Mouse (Mus musculus) thymus, postnatal 4 days (tissue): ENCODE results near the gene Wdr18.

Experiments
- DNase-seq: peaks from one replicate; pipeline ENCODE4 v3.0.0; 2021

Wdr18 gene

GRCm38 (mm10) chr10:80001945-80002344 is 42.0 kb downstream of the Wdr18 start:
- no peak for DNase-seq

GRCm38 (mm10) chr10:80002829-80003228 is 42.9 kb downstream of the Wdr18 start:
- no peak for DNase-seq

- no peak for DNase-seq
Observed at GRCm38 (mm10) chr10:80003374-80004232, 43.7 kb downstream of the Wdr18 start.

- DNase-seq, result no peak
Observed at GRCm38 (mm10) chr10:80004233-80004705, 44.3 kb downstream of the Wdr18 start.

GRCm38 (mm10) chr10:80011740-80012139 is 51.8 kb downstream of the Wdr18 start:
- no peak for DNase-seq

- DNase-seq, result no peak
Observed at GRCm38 (mm10) chr10:80013609-80014008, 53.7 kb downstream of the Wdr18 start.

- peak; percentile 66 for DNase-seq
Observed at GRCm38 (mm10) chr10:80014484-80015290, 54.7 kb downstream of the Wdr18 start.

- no peak for DNase-seq
Observed at GRCm38 (mm10) chr10:80015583-80015982, 55.6 kb downstream of the Wdr18 start.

- peak; percentile 85 for DNase-seq
Observed at GRCm38 (mm10) chr10:80016511-80016910, 56.6 kb downstream of the Wdr18 start, which contains the start of gene Arhgap45. Arhgap45 (plus strand) TSS chr10:80016653.

- DNase-seq, result no peak
Observed at GRCm38 (mm10) chr10:80016931-80017330, 57.0 kb downstream of the Wdr18 start.

- peak; percentile 95 for DNase-seq
Observed at GRCm38 (mm10) chr10:80017361-80017760, 57.4 kb downstream of the Wdr18 start.

- peak; percentile 70 for DNase-seq
Observed at GRCm38 (mm10) chr10:80017771-80018170, 57.8 kb downstream of the Wdr18 start.

- DNase-seq, result peak; percentile 68
Observed at GRCm38 (mm10) chr10:80018739-80019297, 58.9 kb downstream of the Wdr18 start.

- no peak for DNase-seq
Observed at GRCm38 (mm10) chr10:80019471-80020131, 59.6 kb downstream of the Wdr18 start.
